Mouse (Mus musculus): ENCODE results near the gene Amigo3.
"Not testable (repeated sequence)": the region's sequence is repeated elsewhere in the genome, so short reads cannot be mapped to it uniquely, and the experiment has no call there.

Gene Amigo3

DNA sequence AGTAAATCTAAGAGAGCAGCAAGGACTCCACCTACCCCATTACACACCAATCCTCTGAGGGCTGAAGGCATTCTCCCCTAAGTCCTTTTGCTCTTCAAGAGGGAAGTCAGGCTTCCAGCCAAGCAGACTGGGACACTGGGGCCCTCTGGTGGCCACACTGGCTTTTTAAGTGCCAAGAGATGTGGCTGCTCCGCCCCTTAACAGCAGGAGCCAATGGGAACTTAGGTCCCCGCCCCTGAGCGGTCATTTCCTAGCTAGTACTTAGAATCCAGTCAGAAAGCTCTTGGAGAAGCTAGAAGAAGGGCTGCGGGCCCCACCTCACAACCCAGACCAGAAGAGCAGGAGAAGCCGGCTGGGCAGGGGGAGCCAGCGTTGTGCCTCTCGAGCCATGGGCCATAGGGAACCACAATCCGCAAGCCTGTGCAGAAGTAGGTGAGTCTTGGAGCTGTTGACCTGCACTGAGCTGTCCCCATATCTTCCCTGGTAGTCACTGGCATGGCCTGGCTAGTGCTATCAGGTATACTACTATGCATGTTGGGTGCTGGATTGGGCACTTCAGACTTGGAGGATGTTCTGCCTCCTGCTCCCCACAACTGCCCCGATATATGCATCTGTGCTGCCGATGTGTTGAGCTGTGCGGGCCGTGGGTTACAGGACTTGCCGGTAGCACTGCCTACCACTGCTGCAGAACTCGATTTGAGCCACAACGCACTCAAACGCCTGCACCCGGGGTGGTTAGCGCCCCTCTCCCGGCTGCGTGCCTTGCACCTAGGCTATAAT is at the start of gene Amigo3:
TSS of gene Amigo3 (plus strand) at position 275 of the 780 bp plus-strand sequence.
- peak; percentile 94 for DNase-seq (ENCODE audit: low spot score)

DNA sequence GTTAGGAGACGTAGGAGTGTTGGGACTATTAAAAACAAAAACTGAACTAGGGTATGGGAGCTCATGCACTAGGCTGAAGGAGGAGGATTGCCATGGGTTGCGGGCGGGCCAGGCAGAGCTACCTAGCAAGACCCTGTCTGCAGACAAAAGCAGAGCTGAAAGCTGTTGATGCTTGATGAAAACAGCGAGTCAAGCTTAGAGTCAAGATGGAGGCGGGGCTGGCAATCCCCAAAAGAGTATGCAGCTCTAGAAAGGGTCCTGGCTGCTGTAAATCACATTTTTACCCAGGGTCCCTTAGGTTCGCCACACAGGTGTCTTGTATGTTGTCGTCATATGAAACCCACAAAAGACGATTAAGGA is 49.4 kb upstream of the Amigo3 start:
- no peak for DNase-seq (ENCODE audit: low spot score)

DNA sequence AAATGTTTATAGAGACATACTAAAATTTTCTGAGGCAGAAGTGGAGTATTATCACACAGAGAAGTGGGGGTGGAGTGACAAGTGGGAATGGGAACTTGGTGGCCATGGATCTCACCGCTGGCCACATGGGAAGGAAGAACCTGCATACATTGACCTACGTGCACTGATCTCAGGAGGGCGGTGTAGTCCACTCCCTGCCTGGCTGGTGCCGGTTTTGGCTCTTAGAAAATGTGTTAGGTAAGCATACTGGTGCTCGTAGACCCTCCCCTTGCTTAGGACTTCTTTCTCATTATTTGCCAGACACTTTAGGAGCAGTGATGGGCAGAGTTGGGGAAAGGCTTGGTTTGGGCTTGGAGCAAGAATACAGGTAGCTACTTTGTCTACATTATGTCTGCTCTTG is 44.9 kb upstream of the Amigo3 start:
- no peak for DNase-seq (ENCODE audit: low spot score)

DNA sequence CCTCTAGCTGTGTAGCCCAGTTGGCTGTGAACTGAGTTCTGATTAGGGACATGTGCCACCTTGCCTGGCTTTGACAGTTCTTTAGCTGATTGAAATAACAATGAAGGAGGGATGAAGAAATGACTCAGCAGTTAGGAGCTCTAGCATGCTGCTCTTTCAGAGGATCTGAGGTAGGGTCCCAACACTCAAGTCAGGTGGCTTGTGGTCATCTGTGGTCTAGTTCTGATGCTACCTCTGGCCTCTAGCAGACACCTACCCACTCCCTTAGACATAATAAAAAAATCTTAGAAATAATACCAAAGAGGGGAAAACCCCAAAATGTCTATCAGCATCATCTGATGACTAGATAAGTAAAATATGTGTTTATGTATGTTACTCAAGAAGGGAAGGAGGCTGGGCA is 42.6 kb upstream of the Amigo3 start:
- DNase-seq (ENCODE audit: low spot score) = no peak

DNA sequence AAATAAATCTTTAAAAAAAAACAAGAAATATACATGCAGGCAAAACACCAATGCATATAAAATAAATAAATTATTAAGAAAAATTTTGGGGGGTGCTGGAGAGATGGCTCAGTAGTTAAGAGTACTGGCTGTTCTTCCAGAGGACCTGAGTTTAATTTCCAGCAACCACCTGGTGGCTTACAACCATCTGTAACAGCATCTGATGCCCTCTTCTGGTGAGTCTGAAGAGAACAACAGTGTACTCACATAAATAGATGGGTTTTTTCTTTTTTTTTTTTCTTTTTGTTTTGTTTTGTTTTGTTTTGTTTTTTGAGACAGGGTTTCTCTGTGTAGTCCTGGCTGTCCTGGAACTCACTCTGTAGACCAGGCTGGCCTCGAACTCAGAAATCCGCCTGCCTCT is 39.4 kb upstream of the Amigo3 start:
- DNase-seq (ENCODE audit: low spot score) = not testable (repeated sequence)

DNA sequence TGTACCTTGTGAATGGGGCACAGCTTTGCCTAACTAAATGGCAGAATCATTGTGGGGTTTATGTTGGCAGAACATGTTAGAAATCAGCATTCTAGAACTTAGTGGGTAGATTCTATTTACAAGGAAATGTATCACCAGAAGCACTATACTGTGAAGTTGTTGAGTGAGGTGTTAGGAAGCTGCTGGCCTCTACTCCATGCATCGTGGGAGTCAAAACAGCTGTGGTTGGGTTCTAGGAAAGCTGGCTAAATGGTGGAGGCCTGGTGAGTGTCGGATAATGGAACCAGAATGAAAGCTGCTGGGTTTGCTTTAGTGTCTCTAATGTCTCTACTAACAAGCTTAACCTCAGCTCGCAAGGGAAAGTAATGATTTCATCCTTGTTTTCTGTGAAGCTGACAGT is 35.8 kb upstream of the Amigo3 start:
- peak; percentile 29 for DNase-seq (ENCODE audit: low spot score)

DNA sequence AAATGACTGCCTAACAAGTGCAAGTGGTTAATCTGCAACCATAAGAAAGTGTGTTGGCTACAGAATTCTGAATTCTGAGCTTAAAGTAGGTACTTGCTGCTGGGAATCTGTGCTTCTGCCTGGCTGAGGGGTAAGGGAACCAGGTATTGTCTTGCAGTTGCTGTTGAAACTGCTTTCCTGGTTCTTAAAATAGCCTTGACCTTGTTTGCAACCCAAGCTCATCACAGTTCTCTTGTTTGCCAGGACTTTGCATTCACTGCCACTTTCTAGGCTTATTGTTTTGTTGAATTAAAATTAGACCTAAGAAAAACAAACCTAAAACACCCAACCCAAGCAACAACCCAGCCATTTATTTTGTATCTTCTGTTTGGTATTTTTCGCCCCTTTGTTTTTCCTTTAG is 32.2 kb upstream of the Amigo3 start:
- no peak for DNase-seq (ENCODE audit: low spot score)

DNA sequence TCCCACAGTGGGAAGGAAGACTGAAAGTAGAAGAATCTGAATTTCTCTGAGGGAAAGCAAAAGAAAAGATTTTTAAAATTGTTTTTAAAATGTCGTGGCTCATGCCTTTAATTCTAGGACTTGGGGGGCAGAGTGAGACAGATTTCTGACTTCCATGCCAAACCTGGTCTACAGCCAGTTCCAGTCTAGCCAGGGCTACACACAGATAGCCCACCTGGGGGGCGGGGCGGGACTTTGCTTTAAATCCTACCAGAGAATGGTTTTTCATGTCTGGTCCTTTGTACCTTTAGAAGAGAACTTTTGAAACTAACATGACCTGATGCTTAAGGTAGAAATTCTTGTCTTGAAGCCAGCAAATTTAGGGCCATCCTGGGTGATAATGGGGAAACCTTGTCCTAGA is 29.7 kb upstream of the Amigo3 start:
- DNase-seq (ENCODE audit: low spot score) = no peak

DNA sequence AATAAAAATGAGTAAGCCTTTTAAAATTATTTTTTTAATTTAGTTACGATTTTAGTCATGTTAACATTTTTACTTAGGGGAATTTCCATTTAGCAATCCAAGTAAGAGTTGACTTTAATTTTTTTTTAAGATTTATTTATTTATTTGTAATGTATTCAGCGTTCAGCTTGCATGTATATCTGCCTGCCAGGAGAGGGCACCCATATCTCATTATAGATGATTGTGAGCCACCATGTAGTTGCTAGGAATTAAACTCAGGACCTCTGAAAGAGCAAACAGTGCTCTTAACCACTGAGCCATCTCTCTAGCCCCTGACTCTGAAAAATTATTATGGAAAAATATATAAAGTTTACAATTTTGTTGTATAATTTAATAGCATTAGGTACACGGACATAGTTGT is 26.4 kb upstream of the Amigo3 start:
- DNase-seq (ENCODE audit: low spot score) = no peak

DNA sequence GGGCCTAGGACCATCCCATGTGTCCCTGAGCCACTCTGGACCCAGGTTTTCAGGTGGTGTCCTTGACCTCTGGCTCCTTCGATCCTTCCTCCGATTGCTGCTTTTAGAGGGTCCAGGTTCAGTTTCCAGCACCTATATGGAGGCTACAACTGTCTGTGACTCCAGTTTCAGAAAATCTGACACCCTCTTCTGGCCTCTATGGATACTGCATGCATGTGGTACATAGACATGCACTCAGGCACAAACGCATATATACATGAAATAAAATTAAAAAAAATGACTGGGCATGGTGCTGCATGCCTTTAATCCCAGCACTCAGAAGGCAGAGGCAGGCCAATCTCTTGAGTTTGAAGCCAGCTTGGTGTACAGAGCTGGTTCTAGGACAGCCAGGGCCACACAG is 25.1 kb upstream of the Amigo3 start:
- DNase-seq (ENCODE audit: low spot score) = no peak

DNA sequence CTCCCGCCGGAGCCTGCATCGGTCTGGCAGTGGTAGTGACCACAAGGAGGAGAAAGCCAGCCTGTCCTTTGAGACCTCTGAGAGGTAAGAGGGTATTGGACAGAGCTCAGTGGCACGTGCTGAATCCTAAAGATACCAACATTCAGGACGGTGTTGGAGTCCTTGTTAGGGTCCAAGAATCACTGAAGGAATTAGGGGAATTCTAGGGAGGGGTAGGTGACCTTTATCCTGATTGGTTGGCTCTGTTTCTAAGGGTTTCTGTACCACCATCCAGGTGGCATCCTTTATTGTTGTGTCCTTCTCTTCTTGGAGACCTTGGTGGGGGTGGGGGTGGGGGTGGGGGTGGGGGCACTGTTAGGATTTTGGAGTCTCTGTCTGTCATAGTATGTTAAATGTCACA is 20.8 kb upstream of the Amigo3 start:
- no peak for DNase-seq (ENCODE audit: low spot score)

DNA sequence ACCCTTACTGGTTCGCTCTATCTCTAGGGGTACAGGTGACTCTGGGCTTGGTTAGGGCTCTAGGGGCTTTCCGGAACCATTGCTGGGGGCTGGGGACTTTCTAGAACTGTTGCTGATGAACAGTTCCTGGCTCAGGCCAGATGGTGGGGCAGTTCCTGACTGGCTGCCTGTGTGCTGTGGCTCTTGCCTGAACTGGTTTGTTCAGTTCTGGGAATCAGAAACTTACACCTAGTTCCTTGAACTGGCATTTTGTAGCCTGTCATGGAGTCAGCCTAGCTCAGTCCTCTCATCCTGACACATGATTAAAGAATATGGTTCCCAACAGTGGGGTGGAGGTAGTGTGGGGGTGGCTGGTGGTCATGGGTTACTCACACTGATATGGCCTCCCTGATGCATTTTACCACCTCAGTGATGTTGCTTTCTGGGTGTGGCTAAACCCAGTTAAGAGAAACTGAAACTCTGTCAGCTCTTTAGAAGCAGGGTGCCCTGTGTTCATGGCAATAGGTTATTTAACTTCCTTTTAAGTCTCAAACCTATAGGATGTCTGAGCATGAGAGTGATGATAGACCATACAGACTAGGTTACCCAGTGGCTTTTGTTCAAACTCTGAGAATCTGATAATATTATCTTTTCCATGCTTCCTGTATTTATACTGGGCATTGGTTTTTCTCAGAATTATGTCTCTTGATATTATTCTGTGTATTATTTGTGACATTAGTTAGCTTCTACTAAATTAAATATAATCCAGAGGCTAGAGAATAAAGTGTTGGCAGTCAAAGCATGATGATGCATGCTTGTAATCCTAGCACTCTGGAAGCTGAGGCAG is 17.4 kb upstream of the Amigo3 start:
- DNase-seq (ENCODE audit: low spot score) = no peak

DNA sequence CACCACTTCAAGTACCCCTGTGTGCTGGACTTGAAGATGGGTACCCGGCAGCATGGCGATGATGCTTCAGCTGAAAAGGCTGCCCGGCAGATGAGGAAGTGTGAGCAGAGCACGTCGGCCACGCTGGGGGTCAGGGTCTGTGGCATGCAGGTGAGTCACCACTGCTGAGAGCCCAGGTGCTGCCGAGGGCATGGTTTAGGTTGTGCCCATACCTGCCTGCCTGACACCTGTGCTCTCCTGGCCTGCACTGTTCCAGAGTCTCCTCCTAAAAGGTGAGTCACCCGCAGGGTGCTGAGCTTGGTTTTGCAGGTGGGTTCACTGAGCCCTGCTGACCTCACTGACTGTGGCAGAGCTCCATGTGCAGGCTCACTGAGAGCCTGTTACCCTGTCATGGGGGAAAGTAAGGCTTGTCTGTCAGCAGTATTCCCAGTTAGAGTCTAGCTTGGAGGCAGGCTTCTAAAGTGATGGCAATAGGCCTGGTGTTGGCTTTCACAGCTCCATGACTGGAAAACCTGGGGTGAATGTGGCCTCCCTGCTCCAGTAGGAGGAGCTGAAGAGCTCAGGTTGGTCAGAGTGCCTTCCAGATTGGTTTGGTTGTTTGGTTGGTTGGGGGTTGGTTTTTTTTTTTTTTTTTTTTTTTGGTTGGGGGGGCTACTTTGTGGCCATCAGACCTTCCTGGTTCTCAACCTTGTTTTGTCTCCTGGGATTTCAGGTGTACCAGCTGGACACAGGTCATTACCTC is 8.0 kb upstream of the Amigo3 start:
- DNase-seq (ENCODE audit: low spot score) = no peak

DNA sequence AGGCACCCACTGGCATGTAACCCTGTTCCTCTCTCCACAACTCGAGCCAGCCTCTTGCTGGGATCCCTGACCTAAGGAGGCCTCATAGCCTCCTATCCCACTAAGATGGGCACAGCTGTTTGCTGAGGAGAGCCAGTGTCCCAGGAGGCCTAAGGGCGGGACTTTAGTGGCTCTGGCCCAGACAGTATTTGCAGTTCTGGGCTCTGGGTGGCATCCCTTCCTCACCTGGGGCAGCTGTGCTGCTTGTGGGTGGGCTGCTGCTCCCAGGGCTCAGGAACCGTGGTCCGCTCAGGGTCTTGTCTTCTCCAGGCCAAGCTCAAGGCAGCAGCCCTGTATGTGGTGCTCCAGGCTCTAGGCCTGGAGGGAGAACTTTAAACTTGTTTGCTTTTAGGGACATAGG is 6.4 kb upstream of the Amigo3 start:
- no peak for DNase-seq (ENCODE audit: low spot score)

DNA sequence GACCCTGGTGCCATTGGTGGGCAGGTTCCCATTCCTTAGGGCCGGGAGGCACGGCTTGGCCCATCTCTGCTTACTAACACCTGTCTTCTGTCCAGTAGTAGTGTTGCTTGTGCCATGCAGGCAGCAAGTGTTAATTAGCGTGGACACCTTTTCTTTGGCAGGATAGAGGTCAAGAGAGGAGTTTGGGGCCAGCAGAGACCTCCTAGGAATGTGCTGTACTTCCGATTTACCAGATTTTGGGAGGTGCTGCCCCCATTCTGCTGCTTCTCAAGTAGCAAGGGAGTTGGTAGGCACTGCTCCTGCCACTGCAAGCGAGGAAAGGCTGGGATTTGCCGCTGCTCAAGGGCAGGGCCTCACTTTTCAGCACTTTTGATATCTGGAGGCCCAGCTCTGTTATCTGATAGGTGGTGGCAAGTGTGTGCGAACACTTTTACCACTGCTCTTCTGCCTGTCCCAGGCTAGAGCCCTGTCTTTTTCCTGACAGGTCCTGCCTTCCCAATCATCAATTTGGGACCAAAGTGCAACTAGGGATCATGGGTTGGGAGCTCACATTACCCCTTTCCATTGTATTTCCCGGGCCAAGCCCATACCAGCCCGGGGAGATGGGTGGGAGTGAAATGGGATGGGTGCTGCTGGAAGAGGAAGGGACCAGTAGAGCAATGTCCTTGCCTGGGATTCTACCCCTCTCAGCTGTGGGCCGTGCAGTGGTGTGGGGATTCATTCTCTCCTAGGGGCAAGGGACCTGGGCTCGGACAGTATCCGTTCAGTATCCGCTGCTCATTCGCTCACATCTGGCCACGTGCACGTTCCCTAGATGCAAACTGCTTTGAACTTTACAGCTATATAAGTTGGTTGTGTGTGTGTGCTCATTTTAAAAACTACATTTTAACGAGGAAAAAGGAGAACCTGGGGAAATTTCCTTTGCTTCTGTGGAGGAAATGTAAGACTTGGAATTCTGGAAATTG is 5.1 kb upstream of the Amigo3 start:
- no peak for DNase-seq (ENCODE audit: low spot score)

DNA sequence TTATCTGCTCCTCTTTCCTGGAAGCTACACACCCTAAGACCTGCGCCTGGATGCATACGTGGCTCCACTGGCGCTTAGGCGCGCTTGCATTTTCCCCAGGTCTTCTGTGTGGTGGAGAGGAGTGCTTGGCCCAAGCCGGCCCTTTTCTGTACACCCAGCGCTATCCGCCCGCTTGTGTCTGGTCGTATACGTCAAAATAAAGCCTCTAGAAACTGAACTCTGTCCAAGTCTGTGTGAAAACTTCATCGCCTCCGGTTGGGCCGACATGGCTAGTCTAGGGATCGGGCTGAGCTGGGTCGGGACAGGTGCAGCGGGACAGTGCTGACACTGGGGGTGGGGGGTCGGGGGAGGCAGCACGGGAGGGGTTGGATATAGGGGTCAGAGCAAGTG is 4.4 kb upstream of the Amigo3 start:
- no peak for DNase-seq (ENCODE audit: low spot score)

DNA sequence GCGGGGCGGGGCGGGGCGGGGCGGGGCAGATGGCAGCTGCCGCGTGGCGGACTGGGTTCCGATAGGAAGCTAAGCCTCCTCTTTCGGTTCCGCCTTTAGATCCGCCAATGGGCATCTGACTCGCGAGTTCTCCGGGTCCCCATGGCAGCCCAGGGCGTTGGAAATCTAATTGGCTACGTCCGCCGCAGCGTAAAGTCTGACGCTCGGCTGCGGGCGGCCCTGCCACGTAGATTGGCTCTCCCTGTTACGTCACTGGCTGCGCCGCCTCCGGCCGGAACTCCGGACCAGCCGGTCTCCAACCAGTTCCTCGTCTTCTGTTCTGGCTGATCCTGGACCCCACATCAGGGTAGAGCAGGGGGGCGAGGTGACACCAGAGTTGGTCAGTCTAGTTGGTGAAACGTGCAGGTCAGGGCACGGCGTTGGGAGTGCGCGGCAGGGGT is 3.9 kb upstream of the Amigo3 start, which contains the start of gene Gmppb:
TSS of gene Gmppb (plus strand) at position 227 of the 440 bp plus-strand sequence.
- peak; percentile 95 for DNase-seq (ENCODE audit: low spot score)

DNA sequence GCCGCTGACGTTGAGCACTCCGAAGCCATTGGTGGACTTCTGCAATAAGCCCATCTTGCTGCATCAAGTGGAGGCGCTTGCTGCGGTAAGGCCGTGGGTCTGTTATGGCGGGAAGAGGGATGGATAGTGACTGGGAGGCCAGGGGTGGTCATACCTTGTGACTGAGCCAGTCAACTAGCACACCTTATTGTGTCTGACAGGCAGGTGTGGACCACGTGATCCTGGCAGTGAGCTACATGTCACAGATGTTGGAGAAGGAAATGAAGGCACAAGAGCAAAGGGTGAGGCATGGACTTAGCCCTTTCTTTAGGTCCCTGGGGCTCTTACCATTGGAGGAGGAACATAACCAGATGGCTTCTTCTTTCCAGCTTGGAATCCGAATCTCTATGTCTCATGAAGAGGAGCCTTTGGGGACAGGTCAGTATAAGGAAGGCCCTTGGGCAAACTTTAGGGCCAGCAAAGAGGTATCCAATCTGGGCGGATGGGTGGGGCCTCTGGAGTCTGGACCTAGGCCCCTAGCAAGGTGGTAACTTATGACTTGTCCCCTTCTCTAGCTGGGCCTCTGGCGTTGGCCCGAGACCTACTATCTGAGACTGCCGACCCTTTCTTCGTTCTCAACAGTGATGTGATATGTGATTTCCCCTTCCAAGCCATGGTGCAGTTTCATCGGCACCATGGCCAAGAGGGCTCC is 3.3 kb upstream of the Amigo3 start:
- no peak for DNase-seq (ENCODE audit: low spot score)

DNA sequence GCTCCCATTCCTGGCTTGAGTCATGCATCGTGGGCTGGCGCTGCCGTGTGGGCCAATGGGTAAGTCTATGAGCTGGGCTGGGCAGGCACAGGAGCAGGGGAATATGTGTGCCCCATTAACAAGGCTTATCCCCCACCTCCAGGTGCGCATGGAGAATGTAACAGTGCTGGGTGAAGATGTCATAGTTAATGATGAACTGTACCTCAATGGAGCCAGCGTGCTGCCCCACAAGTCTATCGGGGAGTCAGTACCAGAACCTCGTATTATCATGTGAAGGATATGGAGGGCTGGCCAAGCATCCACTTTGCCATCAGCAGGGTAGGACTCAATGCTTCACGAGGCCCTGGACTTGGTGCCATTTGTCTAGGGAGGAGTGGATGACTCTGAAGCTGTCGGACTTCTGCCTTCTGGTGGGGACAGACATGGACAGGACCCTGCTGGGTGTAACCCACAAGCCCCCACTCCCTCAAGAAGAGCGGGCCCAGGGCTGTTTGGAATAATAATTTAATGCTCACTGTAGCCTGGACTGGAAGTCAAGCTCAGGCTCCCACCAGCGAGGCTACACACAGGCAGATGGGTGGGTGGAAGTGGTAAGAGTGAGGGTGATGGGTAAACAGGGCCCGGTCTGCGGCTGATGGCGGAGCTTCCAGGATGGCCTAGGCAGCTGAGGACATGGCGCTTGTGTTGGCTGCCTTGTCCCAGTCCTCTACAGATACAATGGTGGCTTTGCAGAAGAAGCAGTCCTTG is 1.6 kb upstream of the Amigo3 start:
- DNase-seq (ENCODE audit: low spot score) = no peak

DNA sequence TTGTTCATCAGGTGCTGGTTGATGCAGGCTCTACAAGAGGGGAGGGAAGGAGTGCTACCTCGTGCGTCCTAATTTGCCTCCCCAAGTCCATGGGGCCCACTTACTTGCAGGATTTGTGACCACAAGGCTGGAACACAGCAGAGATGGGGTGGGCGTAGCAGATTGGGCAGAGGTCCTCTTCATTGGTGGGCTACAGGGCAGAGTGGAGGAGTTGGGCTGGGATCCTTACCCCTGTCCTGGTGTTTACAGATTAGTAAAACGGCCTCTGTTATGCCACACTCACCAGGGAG is 1.1 kb upstream of the Amigo3 start:
- no peak for DNase-seq (ENCODE audit: low spot score)

Measured in left cerebral cortex, adult 11 months (tissue).